Mouse (Mus musculus) erythroblast, adult 5-6 weeks (primary cell): ENCODE measurements at regions not wholly inside any gene's neighbourhood (a gene's known extent, or its start where the extent isn't known, plus 50 kb on each side); places are given as distances from the start of the nearest gene placed in this dataset.

ENCODE experiments used
- ATAC-seq: replicated peaks from 2 replicates; pipeline ENCODE4 v1.8.0; 2016; ENCODE audit warnings: moderate number of reproducible peaks, mild to moderate bottlenecking, moderate TSS enrichment, inconsistent platforms; ENCODE audit not compliant: poor library complexity, low FRiP score, severe bottlenecking

DNA sequence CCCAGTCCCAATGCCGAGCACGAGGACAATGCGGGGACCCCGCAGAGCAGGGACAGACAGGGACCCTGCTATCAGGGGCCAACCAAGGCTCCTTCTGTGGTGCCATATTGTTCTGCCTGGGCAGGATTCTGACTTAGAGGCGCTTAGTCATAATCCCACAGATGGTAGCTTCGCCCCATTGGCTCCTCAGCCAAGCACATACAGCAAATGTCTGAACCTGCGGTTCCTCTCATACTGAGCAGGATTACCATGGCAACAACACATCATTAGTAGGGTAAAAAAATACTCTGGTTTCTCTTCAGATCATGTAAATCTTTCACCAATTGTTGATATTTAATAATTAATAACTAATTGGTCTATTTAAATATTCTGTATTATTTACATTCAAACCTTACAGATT, 2140.3 kb upstream of the Cdh20 start:
- peak; percentile 98 for ATAC-seq

DNA sequence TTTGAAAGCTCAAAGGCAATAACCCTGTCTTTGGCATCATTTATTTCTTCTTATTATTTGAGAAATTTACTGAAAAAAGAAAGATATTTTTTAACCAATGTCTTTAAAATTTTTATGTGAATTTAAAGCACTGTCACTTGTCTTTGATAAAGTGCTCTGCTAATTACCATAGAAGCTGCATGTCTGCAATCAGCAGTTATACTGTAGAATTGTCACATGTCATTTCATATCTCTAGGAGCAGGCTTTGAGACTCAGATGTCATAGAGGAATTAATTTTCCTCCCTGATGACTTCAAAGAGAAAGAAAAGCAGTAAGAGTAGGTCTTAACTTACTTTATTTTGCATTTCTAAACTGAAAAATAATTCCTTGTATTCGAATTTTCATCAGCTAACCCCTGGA, 2123.9 kb upstream of the Cdh20 start:
- no peak for ATAC-seq

DNA sequence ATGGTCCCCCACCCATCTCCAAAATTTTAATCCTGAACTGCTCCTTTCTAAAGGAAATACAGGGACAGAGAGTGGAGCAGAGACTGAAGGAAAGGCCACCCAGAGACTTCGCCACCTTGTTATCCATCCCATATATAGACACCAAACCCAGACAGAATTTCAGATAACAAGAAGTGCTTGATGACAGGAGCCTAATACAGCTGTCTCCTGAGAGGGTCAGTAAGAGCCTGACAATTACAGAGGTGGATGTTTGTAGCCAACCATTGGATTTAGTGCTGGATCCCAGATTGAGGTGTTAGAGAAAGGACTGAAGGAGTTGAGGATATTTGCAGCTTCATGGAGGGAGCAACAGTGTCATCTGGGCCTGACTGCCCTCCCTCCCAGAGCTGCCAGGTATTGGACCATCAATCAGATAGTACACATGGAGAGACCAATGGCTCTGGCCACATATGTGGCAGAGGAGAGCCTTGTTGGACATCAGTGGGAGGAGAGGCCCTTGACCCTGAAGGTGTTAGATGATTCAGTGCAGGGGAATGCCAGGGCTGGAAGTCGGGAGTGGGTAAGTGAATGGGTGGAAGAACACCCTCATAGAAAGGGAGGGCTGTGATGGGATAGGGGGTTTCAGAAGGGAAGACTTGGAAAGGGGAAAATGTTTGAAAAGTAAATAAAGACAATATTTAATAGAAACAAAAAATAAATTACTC, 2080.8 kb upstream of the Cdh20 start:
- no peak for ATAC-seq

DNA sequence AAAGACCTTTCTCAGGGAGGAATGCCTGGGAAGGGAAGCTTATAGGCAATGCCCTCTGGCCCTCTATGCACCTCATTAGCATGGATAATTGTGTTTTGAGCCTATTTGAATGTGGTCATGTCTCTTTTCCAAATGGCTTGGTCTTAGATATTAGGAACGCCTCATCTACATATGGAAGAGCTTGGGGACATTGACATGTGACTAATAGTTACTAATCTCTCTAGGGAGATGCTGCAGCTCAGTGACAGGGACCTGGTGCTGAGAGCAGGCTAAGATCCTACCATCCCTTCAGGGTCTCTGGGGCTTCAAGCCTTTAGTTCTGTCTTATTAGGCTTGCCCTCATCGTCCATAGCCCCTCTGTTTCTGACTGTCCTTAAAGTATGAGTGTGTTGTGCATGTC, 2051.9 kb upstream of the Cdh20 start:
- ATAC-seq, result no peak

DNA sequence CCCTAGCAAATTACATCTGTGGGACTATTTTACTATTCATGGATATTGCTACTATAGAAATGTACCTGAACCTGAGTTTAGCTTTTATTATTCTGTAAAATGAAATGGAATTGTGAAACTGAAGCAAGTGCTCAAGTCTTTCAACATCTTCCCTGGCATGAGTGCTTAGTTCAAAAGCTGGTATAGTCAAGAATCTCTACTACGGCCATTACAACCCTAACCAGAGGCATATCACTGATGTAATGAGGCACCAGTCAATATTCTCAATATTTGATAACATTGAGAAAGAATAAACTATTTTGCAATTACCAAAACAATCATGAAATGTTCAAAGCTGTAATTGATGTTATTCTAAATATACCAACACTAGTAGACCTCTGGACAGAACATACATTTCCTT, 2034.3 kb upstream of the Cdh20 start:
- ATAC-seq, result no peak

DNA sequence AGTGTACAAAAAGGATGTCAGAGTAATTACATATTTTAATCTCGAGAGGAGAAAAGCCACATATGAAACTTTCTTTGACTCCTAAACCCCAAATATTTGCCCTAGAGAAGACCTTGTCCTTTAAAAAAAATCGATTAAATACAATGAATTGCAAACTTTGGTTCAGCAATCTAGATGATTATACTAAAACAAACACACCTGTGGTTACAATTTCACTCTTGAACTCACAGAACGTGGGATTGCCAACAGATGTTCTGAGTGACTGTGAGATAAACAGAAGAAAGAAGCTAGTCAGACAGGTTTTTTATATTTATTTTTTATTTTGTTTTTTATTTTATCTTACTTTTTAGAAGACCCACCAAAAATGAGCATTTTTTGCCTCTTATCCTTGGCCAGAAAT, 2032.9 kb upstream of the Cdh20 start:
- ATAC-seq, result no peak

DNA sequence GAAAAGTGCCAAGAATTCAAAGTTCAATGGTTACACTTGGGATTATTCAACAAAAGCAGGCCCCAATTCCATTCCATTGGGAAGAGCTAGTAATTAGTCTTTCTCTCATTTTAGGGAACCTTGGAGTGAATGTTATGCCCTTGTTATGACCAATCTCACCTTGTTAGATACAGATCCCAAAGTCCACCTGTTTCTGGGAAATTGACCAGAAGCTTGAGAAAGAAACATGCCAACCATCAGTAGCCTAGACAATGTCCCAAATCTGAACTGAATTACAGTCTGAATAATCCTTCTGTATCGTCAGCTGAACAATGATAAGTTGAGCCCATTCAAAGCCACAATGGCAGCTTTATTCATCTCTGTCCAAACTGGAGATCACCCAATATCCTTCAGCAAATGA, 2010.4 kb upstream of the Cdh20 start:
- no peak for ATAC-seq
